Mouse (Mus musculus) embryonic facial prominence, embryonic 12.5 days (tissue): Measurements from ENCODE around the gene Sdhb. TPM values are rescaled to one million over a fixed set of nuclear protein-coding genes. Genes with fewer than 3 reads are reported as not detected.

Source experiments
- ATAC-seq: fragments of 200-750 bp; cut with Nextera tagmentation; 2 replicates; pipeline ENCODE4 v1.8.0; 2017; ENCODE audit not compliant: insufficient number of reproducible peaks, insufficient read depth, low FRiP score, low TSS enrichment
- H3K27ac ChIP-seq: fragments of 300-500 bp; sonication (generic); 2 replicates; pipeline ENCODE4 v1.5.1; 2016; ENCODE audit warnings: mild to moderate bottlenecking
- H3K27me3 ChIP-seq: fragments of 300-500 bp; sonication (generic); 2 replicates; pipeline ENCODE4 v1.6.1; 2016; ENCODE audit warnings: mild to moderate bottlenecking, moderate library complexity
- H3K36me3 ChIP-seq: fragments of 300-500 bp; sonication (generic); 2 replicates; pipeline ENCODE4 v1.6.1; 2016; ENCODE audit warnings: mild to moderate bottlenecking
- H3K4me1 ChIP-seq: fragments of 300-500 bp; sonication (generic); 2 replicates; pipeline ENCODE4 v1.6.1; 2016
- H3K4me2 ChIP-seq: fragments of 300-500 bp; sonication (generic); replicated peaks from 2 replicates; pipeline ENCODE4 v1.6.1; 2016; ENCODE audit warnings: mild to moderate bottlenecking, moderate library complexity
- H3K4me3 ChIP-seq: fragments of 300-500 bp; sonication (generic); 2 replicates; pipeline ENCODE4 v1.5.1; 2016; ENCODE audit warnings: mild to moderate bottlenecking
- H3K9ac ChIP-seq: fragments of 300-500 bp; sonication (generic); 2 replicates; pipeline ENCODE4 v1.6.1; 2016; ENCODE audit warnings: mild to moderate bottlenecking, moderate library complexity
- H3K9me3 ChIP-seq: fragments of 300-500 bp; sonication (generic); 2 replicates; pipeline ENCODE4 v1.6.1; 2016; ENCODE audit warnings: mild to moderate bottlenecking, moderate library complexity
- WGBS: fragments of 180-500 bp; shearing (Covaris S2); methylation state at CpG from one replicate; pipeline ENCODE4 v1.1.7; 2016; 5-methylcytosine and 5-hydroxymethylcytosine counted together
- polyA plus RNA-seq: library from polyadenylated mRNA; unstranded; fragments of >200 nt; fragmentation: Nextera tagmentation; extraction: Ambion mirVana; gene quantifications from 2 replicates; pipeline ENCODE4 v1.2.1, GENCODE M21; 2016

The Sdhb gene
- polyA plus RNA-seq, 1 experiment from 2014 or later, result 388 TPM

DNA sequence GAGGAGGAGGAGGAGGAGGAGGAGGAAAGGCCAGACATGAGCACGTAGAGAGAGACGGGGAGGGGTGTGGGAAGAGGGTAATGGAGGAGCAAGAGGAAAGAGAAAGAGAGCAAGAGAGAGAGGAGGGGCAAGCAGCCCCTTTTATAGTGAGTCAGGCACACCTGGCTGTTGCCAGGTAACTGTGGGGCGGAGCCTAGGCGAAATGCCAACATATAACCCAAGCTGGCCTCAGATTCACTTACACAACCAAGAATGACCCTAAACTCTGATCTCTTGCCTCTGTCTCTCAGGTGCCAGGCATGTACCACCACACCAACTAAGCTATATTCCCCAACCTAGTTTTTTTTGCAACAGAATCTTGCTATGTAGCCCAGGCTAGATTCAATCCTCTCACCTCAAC, 21.8 kb downstream of the Sdhb start:
- WGBS, result 77% methylated on average over 3 of the region's 4 CpGs
- Histone ChIP-seq H3K27me3 (no peaks in the 10 kb centered on the region), H3K4me1 (peaks cover 16% of the 10 kb centered on the region), H3K9me3 (0 out of 2 replicates have a peak, but pooled peaks cover 5% of the 10 kb centered on the region), H3K36me3 (peaks cover 20% of the 10 kb centered on the region), H3K27ac (peak overlapping the region; percentile 52), H3K9ac (no peak overlapping the region), H3K4me2 (no peak overlapping the region), H3K4me3 (no peak overlapping the region)
- no peak for ATAC-seq

DNA sequence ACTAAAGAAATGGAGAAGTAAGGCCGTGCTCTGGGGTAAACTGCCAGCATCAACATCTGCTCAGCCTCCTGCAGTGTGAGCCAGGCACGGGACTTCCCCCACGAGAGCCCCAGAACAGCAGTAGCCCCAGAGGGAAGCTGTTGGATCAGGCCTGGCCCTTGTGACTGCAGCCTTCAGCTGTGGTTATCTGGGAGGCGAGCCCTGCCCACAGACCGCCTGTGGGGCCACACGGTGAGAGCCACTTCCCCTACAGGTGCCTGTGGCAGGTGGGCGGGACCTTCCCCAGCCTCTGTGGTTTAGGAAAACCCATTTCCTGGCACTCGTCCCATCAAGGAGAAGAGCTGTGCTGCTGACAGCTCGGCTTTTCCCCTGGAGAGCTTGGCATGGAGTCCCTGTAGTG, 22.4 kb downstream of the Sdhb start:
- Histone ChIP-seq H3K9ac (no peak overlapping the region), H3K27me3 (no peaks in the 10 kb centered on the region), H3K27ac (peak overlapping the region; percentile 52), H3K4me3 (no peak overlapping the region), H3K4me1 (peaks cover 20% of the 10 kb centered on the region), H3K9me3 (0 out of 2 replicates have a peak, but pooled peaks cover 5% of the 10 kb centered on the region), H3K36me3 (peaks cover 16% of the 10 kb centered on the region), H3K4me2 (no peak overlapping the region)
- WGBS, result 6% methylated on average over 9 of the region's 9 CpGs
- ATAC-seq, result no peak

GRCm38 (mm10) chr4:140984544-140984943, 23.5 kb downstream of the Sdhb start:
- no peak for ATAC-seq
- H3K4me2 ChIP-seq, result no peak overlapping the region
- peaks cover 28% of the 10 kb centered on the region for H3K4me1 ChIP-seq
- H3K4me3 ChIP-seq, result no peak overlapping the region
- peaks cover 5% of the 10 kb centered on the region for H3K36me3 ChIP-seq
- no peaks in the 10 kb centered on the region for H3K27me3 ChIP-seq
- H3K9me3 ChIP-seq, result 0 out of 2 replicates have a peak, but pooled peaks cover 5% of the 10 kb centered on the region
- H3K9ac ChIP-seq, result no peak overlapping the region
- H3K27ac ChIP-seq, result no peak overlapping the region
- WGBS, result 89% methylated on average over 6 of the region's 6 CpGs

- no peak for ATAC-seq
- no peaks in the 10 kb centered on the region for H3K36me3 ChIP-seq
- H3K4me3 ChIP-seq, result peak overlapping the region; percentile 81
- H3K4me2 ChIP-seq, result peak overlapping the region; percentile 74
- no peak overlapping the region for H3K27ac ChIP-seq
- 0 out of 2 replicates have a peak, but pooled peaks cover 5% of the 10 kb centered on the region for H3K9me3 ChIP-seq
- peaks cover 28% of the 10 kb centered on the region for H3K4me1 ChIP-seq
- no peaks in the 10 kb centered on the region for H3K27me3 ChIP-seq
- H3K9ac ChIP-seq, result peak overlapping the region; percentile 94
- 31% methylated on average over 14 of the region's 15 CpGs for WGBS
Measured at GRCm38 (mm10) chr4:140986024-140986710, 25.2 kb downstream of the Sdhb start.

DNA sequence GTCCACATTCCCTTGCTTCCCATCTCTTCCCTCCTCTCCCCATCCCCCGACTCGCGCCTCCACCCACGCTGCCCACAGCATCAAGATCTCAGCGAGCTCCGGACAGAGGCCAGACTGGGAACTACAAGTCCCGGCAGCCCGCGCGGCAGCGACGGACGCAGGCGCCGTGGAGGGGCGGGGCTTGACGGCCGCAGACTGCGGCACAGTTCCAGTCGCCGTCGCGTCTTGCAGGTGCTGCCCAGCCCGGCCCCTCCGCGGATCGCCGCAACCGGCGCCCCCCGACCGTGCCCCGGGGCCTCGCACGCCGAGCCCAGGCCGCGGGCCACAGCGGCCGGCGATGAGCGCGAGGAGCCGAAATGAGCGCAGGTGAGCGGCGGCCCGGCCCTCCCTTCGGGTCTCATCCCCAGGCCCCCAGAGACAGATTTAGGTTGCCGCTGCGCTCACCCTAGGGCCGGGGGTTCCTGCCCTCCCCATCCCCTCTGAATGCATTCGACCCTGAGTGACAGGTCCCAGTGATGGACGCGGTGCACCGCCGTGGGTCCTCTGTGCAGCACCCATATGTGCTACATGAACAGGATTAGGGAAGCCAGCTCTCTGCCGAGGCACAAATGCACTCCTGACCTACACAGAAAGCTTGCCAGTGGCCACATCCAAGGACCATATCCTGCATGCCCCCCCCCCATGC, 25.9 kb downstream of the Sdhb start, which contains the start of gene Atp13a2:
TSS of gene Atp13a2 (plus strand) at position 163 of the 685 bp plus-strand sequence.
- Histone ChIP-seq H3K4me3 (peak within 1 kb of the TSS; percentile 81), H3K9me3 (no peaks in the 10 kb centered on the region), H3K36me3 (no peaks in the 10 kb centered on the region), H3K27ac (no peak within 1 kb of the TSS), H3K9ac (peak within 1 kb of the TSS; percentile 94), H3K4me2 (peak within 1 kb of the TSS; percentile 74), H3K27me3 (no peaks in the 10 kb centered on the region), H3K4me1 (peaks cover 28% of the 10 kb centered on the region)
- peak; percentile 80 for ATAC-seq
- WGBS, result under 1% methylated on average over 58 of the region's 58 CpGs

- 23% methylated on average over 7 of the region's 7 CpGs for WGBS
- Histone ChIP-seq H3K4me1 (peaks cover 28% of the 10 kb centered on the region), H3K27ac (no peak overlapping the region)
Measured at GRCm38 (mm10) chr4:140987476-140987875, 26.5 kb downstream of the Sdhb start.

DNA sequence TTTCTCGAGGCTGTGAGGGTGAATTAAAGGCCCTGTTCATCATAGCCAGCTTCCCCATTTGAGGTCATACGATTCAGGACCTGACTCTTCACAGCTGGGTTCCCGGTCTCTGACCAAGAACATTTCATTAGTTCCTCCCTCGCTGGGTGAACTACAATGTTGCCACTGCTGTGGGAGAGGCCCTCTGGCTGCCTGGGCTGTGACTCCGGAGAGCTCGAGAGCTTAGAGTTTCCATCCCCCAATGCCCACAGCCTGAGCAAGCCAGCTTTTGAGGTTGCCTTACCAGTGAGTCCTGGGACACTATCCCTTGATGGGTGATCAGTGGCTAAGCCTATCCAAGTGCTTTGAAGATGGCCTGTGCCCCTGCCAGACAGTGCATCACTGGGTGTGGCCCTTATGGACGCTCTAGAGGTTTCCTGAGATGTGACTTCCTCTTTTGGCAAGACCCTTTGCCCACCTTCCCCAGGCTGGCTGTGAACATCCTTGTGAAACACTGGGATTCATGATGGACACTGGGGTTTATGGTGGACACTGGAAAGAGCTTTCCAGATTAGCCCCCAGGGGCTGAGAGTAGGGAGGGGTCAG, 27.8 kb downstream of the Sdhb start:
- WGBS, result 65% methylated on average over 7 of the region's 7 CpGs
- H3K9me3 ChIP-seq, result no peaks in the 10 kb centered on the region
- H3K4me3 ChIP-seq, result no peak overlapping the region
- H3K27ac ChIP-seq, result no peak overlapping the region
- peaks cover 18% of the 10 kb centered on the region for H3K4me1 ChIP-seq
- no peak overlapping the region for H3K4me2 ChIP-seq
- peaks cover 12% of the 10 kb centered on the region for H3K36me3 ChIP-seq
- no peaks in the 10 kb centered on the region for H3K27me3 ChIP-seq
- no peak for ATAC-seq
- no peak overlapping the region for H3K9ac ChIP-seq

More at GRCm38 (mm10) chr4:140987476-140987875, 26.5 kb downstream of the Sdhb start:
- H3K36me3 ChIP-seq, result 0 out of 2 replicates have a peak, but pooled peaks cover 2% of the 10 kb centered on the region
- no peak for ATAC-seq
- peak overlapping the region; percentile 94 for H3K9ac ChIP-seq
- H3K4me2 ChIP-seq, result peak overlapping the region; percentile 74
- H3K4me3 ChIP-seq, result peak overlapping the region; percentile 81
- no peaks in the 10 kb centered on the region for H3K27me3 ChIP-seq
- no peaks in the 10 kb centered on the region for H3K9me3 ChIP-seq

DNA sequence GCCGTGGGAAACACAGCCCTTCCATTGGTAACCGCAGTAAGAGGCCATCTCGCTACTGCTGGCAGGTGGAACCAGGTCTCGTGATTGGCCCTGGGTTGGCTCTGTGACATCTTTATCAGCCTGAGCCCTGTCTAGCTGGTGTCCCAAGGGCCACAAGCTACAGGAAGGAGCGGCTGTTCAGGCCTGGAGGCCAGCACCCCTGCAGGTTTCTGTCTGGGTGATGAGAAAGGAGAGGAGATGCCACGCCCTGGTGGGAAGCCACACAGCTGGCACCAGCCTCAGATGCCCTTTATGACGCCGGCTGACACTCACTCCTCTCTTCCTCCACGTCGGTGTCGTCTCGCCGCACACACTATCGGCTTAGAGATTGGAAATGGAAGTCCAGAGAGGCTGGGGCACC, 28.4 kb downstream of the Sdhb start:
- Histone ChIP-seq H3K9me3 (no peaks in the 10 kb centered on the region), H3K4me2 (no peak overlapping the region), H3K4me1 (peaks cover 17% of the 10 kb centered on the region), H3K36me3 (peaks cover 18% of the 10 kb centered on the region), H3K4me3 (no peak overlapping the region), H3K27ac (no peak overlapping the region), H3K9ac (no peak overlapping the region), H3K27me3 (no peaks in the 10 kb centered on the region)
- 92% methylated on average over 14 of the region's 14 CpGs for WGBS
- no peak for ATAC-seq

GRCm38 (mm10) chr4:140992215-140992614, 31.2 kb downstream of the Sdhb start:
- peaks cover 46% of the 10 kb centered on the region for H3K36me3 ChIP-seq
- 76% methylated on average over 20 of the region's 20 CpGs for WGBS
- H3K9ac ChIP-seq, result no peak overlapping the region
- no peak overlapping the region for H3K4me3 ChIP-seq
- H3K27ac ChIP-seq, result no peak overlapping the region
- ATAC-seq, result no peak
- H3K9me3 ChIP-seq, result no peaks in the 10 kb centered on the region
- no peaks in the 10 kb centered on the region for H3K27me3 ChIP-seq
- H3K4me1 ChIP-seq, result peaks cover 17% of the 10 kb centered on the region
- no peak overlapping the region for H3K4me2 ChIP-seq

- no peak overlapping the region for H3K27ac ChIP-seq
- WGBS, result 82% methylated on average over 8 of the region's 8 CpGs
- no peak overlapping the region for H3K4me2 ChIP-seq
- no peak for ATAC-seq
- H3K4me3 ChIP-seq, result no peak overlapping the region
- 0 out of 2 replicates have a peak, but pooled peaks cover 3% of the 10 kb centered on the region for H3K4me1 ChIP-seq
- H3K9ac ChIP-seq, result no peak overlapping the region
- no peaks in the 10 kb centered on the region for H3K27me3 ChIP-seq
- H3K9me3 ChIP-seq, result no peaks in the 10 kb centered on the region
- peaks cover 59% of the 10 kb centered on the region for H3K36me3 ChIP-seq
Measured at GRCm38 (mm10) chr4:140993846-140994245, 32.8 kb downstream of the Sdhb start.

GRCm38 (mm10) chr4:140995811-140996210, 34.8 kb downstream of the Sdhb start:
- Histone ChIP-seq H3K27me3 (no peaks in the 10 kb centered on the region), H3K4me3 (no peak overlapping the region), H3K4me2 (no peak overlapping the region), H3K4me1 (no peaks in the 10 kb centered on the region), H3K36me3 (peaks cover 77% of the 10 kb centered on the region), H3K9ac (no peak overlapping the region), H3K9me3 (no peaks in the 10 kb centered on the region), H3K27ac (no peak overlapping the region)
- 86% methylated on average over 8 of the region's 8 CpGs for WGBS
- ATAC-seq, result no peak
